Mouse (Mus musculus) cortical plate, adult 2 months (tissue): Measurements from ENCODE around the gene Fam185a. TPM values are rescaled to one million over a fixed set of nuclear protein-coding genes. Genes with fewer than 3 reads are reported as not detected.
A peak's percentile ranks its signal among the peaks of the same experiment; 100 is the strongest.

Experiments
- H3K27ac ChIP-seq: fragments of 200-500 bp; 2 replicates; pipeline ENCODE4 v1.5.1; 2012; ENCODE audit warnings: low read length, control low read depth, inconsistent platforms; ENCODE audit not compliant: insufficient read depth
- H3K4me1 ChIP-seq: fragments of 200-500 bp; 2 replicates; pipeline ENCODE4 v1.6.1; 2011; ENCODE audit warnings: low read length; ENCODE audit not compliant: control insufficient read depth, insufficient read depth
- H3K4me3 ChIP-seq: fragments of 200-500 bp; 2 replicates; pipeline ENCODE4 v1.5.1; 2011; ENCODE audit warnings: mild to moderate bottlenecking, low read length, control low read depth; ENCODE audit not compliant: insufficient read depth
- CTCF ChIP-seq: fragments of 200-500 bp; IDR thresholded peaks from 2 replicates; pipeline ENCODE4 v1.5.1; 2011; ENCODE audit warnings: mild to moderate bottlenecking, control low read depth, low read length; ENCODE audit not compliant: insufficient read depth; ENCODE audit errors: extremely low read depth
- POLR2A ChIP-seq: fragments of 200-500 bp; IDR thresholded peaks from 2 replicates; pipeline ENCODE4 v1.6.1; 2011; ENCODE audit warnings: mild to moderate bottlenecking, low read length, control low read depth; ENCODE audit not compliant: insufficient read depth; ENCODE audit errors: extremely low read depth
- polyA plus RNA-seq: library from polyadenylated mRNA; depleted of rRNA; stranded (reverse); fragments of >200 nt; gene quantifications from 2 replicates; pipeline ENCODE4 v1.2.3, GENCODE M21; 2012; rRNA removed

Fam185a gene
- 6.6 and 7.4 TPM in 2 replicates for polyA plus RNA-seq

- H3K4me1 ChIP-seq, result 0 out of 2 replicates have a peak, but pooled peaks cover 2% of the 10 kb centered on the region
- TF ChIP-seq POLR2A (no peak), CTCF (no peak)
- peak within 1 kb of the TSS; percentile 64 for H3K4me3 ChIP-seq
- H3K27ac ChIP-seq, result no peak within 1 kb of the TSS
Observed at GRCm38 (mm10) chr5:21424614-21425602, at the start of gene Fam185a, which contains the start of gene Ccdc146. Fam185a (plus strand) TSS chr5:21424958. Ccdc146 (minus strand) TSS chr5:21424677.

- TF ChIP-seq POLR2A (no peak), CTCF (no peak)
- no peak overlapping the region for H3K4me3 ChIP-seq
- no peaks in the 10 kb centered on the region for H3K4me1 ChIP-seq
- no peak overlapping the region for H3K27ac ChIP-seq
Observed at GRCm38 (mm10) chr5:21376935-21377334, 47.8 kb upstream of the Fam185a start.

GRCm38 (mm10) chr5:21378397-21378796 lies 46.4 kb upstream of the Fam185a start:
- no peak overlapping the region for H3K27ac ChIP-seq
- no peak for TF ChIP-seq CTCF
- TF ChIP-seq POLR2A, result no peak
- H3K4me1 ChIP-seq, result no peaks in the 10 kb centered on the region
- H3K4me3 ChIP-seq, result no peak overlapping the region

GRCm38 (mm10) chr5:21381986-21382385 lies 42.8 kb upstream of the Fam185a start:
- no peak for TF ChIP-seq CTCF
- no peak for TF ChIP-seq POLR2A
- Histone ChIP-seq H3K4me3 (no peak overlapping the region), H3K4me1 (no peaks in the 10 kb centered on the region), H3K27ac (no peak overlapping the region)

- Histone ChIP-seq H3K27ac (no peak overlapping the region), H3K4me1 (no peaks in the 10 kb centered on the region), H3K4me3 (no peak overlapping the region)
- TF ChIP-seq CTCF (no peak), POLR2A (no peak)
Observed at GRCm38 (mm10) chr5:21382678-21383077, 42.1 kb upstream of the Fam185a start.

GRCm38 (mm10) chr5:21383392-21384251 lies 41.1 kb upstream of the Fam185a start:
- Histone ChIP-seq H3K4me3 (no peak overlapping the region), H3K4me1 (no peaks in the 10 kb centered on the region), H3K27ac (no peak overlapping the region)
- TF ChIP-seq POLR2A, result no peak
- no peak for TF ChIP-seq CTCF

GRCm38 (mm10) chr5:21384252-21384960 lies 40.4 kb upstream of the Fam185a start:
- Histone ChIP-seq H3K4me1 (no peaks in the 10 kb centered on the region), H3K27ac (no peak overlapping the region), H3K4me3 (no peak overlapping the region)
- TF ChIP-seq POLR2A (no peak), CTCF (no peak)

GRCm38 (mm10) chr5:21384976-21385375 lies 39.8 kb upstream of the Fam185a start:
- TF ChIP-seq POLR2A (no peak), CTCF (no peak)
- H3K27ac ChIP-seq, result no peak overlapping the region
- H3K4me1 ChIP-seq, result no peaks in the 10 kb centered on the region
- no peak overlapping the region for H3K4me3 ChIP-seq

- Histone ChIP-seq H3K4me1 (no peaks in the 10 kb centered on the region), H3K27ac (no peak overlapping the region), H3K4me3 (no peak overlapping the region)
- TF ChIP-seq CTCF, result no peak
- no peak for TF ChIP-seq POLR2A
Observed at GRCm38 (mm10) chr5:21386432-21386831, 38.3 kb upstream of the Fam185a start.
